Mouse (Mus musculus) lung, adult 2 months (tissue): ENCODE results near the gene Fscn1.

Experiments used
- CTCF ChIP-seq: fragments of 200-500 bp; IDR thresholded peaks from 2 replicates; pipeline ENCODE4 v1.5.1; 2011; ENCODE audit warnings: mild to moderate bottlenecking, low read length, control low read depth; ENCODE audit not compliant: insufficient read depth
- POLR2A ChIP-seq: fragments of 200-500 bp; IDR thresholded peaks from 2 replicates; pipeline ENCODE4 v1.6.1; 2011; ENCODE audit warnings: low read depth, mild to moderate bottlenecking, control low read depth, low read length, borderline replicate concordance; ENCODE audit errors: extremely low read depth

- no peak for TF ChIP-seq CTCF
- TF ChIP-seq POLR2A, result no peak
Measured at GRCm38 (mm10) chr5:142921074-142921459, 39.1 kb upstream of the Fscn1 start.
